Mouse (Mus musculus) CH12.LX (cell line): Measurements from ENCODE around the gene Zbtb1. TPM values are rescaled to one million over a fixed set of nuclear protein-coding genes. Genes with fewer than 3 reads are reported as not detected.

Experiments
- DNase-seq: peaks from one replicate; pipeline ENCODE4 v3.0.0-alpha.2; 2013; ENCODE audit errors: extremely low read depth
- H3K27ac ChIP-seq: 2 replicates; pipeline ENCODE4 v1.5.1; 2012; ENCODE audit warnings: low read depth, mild to moderate bottlenecking, control low read depth, moderate library complexity; ENCODE audit not compliant: insufficient read depth
- H3K27me3 ChIP-seq: replicated peaks from 2 replicates; pipeline ENCODE3; 2012; ENCODE audit warnings: inconsistent platforms
- H3K36me3 ChIP-seq, 2 experiments: replicated peaks in 1 of 2; 2 replicates each; pipeline versions ENCODE3 to v1.6.1; 2012; ENCODE audit warnings: inconsistent platforms in 1 of 2, low read length in 1 of 2, mild to moderate bottlenecking in 1 of 2, mixed read lengths in 1 of 2, moderate library complexity in 1 of 2; ENCODE audit not compliant: control insufficient read depth in 1 of 2, insufficient read depth in 1 of 2
- H3K4me1 ChIP-seq, 2 experiments: 2 replicates each; pipeline ENCODE4 v1.6.1; 2012; ENCODE audit warnings: inconsistent platforms in 1 of 2, moderate library complexity in 1 of 2; ENCODE audit not compliant: insufficient read depth in 2 of 2, control insufficient read depth in 1 of 2
- H3K4me2 ChIP-seq: 2 replicates; pipeline ENCODE4 v1.6.1; 2012; ENCODE audit warnings: low read depth, mild to moderate bottlenecking, control low read depth; ENCODE audit not compliant: poor library complexity, insufficient read depth, severe bottlenecking
- H3K4me3 ChIP-seq, 3 experiments: fragments of 150-350 bp in 1 of 3; sonication (generic) in 1 of 3; replicated peaks in 1 of 3; 2 replicates each; pipeline versions ENCODE3 to v1.5.1; 2011 to 2012; ENCODE audit warnings: low read depth in 2 of 3, low read length in 2 of 3, mild to moderate bottlenecking in 2 of 3, moderate library complexity in 2 of 3, control low read depth in 1 of 3, improper control_type of control experiment in 1 of 3, inconsistent platforms in 1 of 3, mixed read lengths in 1 of 3; ENCODE audit not compliant: poor library complexity in 1 of 3
- H3K79me2 ChIP-seq: replicated peaks from 2 replicates; pipeline ENCODE4 v1.6.1; 2012; ENCODE audit warnings: mild to moderate bottlenecking, moderate library complexity; ENCODE audit not compliant: control insufficient read depth, poor library complexity, insufficient read depth, severe bottlenecking; ENCODE audit errors: extremely low read depth
- H3K9ac ChIP-seq: 2 replicates; pipeline ENCODE4 v1.6.1; 2012; ENCODE audit warnings: low read depth, mild to moderate bottlenecking, control low read depth, moderate library complexity; ENCODE audit not compliant: insufficient read depth
- H3K9me3 ChIP-seq: replicated peaks from 2 replicates; pipeline ENCODE3; 2012; ENCODE audit warnings: low read length, inconsistent platforms, mixed read lengths
- CHD2 ChIP-seq: IDR thresholded peaks from 2 replicates; pipeline ENCODE4 v1.6.1; 2011; ENCODE audit warnings: low read length, improper control_type of control experiment
- CTCF ChIP-seq, 2 experiments: IDR thresholded peaks in 1 of 2; conservative IDR thresholded peaks in 1 of 2; 2 replicates each; pipeline ENCODE4 v1.5.1; 2011 to 2012; ENCODE audit warnings: low read depth in 2 of 2, low read length in 2 of 2, improper control_type of control experiment in 1 of 2, inconsistent platforms in 1 of 2, mild to moderate bottlenecking in 1 of 2, moderate library complexity in 1 of 2
- E2F4 ChIP-seq: IDR thresholded peaks from 2 replicates; pipeline ENCODE4 v1.6.1; 2011; ENCODE audit warnings: low read depth, low read length, improper control_type of control experiment; ENCODE audit not compliant: insufficient replicate concordance
- ELF1 ChIP-seq: IDR thresholded peaks from 2 replicates; pipeline ENCODE4 v1.6.1; 2014; ENCODE audit warnings: low read depth, mild to moderate bottlenecking, inconsistent platforms, low read length, improper control_type of control experiment
- EP300 ChIP-seq: IDR thresholded peaks from 2 replicates; pipeline ENCODE4 v1.6.1; 2011; ENCODE audit warnings: low read length, improper control_type of control experiment
- HCFC1 ChIP-seq: IDR thresholded peaks from 2 replicates; pipeline ENCODE4 v1.6.1; 2012; ENCODE audit warnings: low read depth, mild to moderate bottlenecking, inconsistent platforms, low read length, improper control_type of control experiment
- JUND ChIP-seq: conservative IDR thresholded peaks from 2 replicates; pipeline ENCODE4 v1.6.1; 2011; ENCODE audit warnings: low read depth, low read length, improper control_type of control experiment
- KAT2A ChIP-seq: IDR thresholded peaks from 2 replicates; pipeline ENCODE4 v1.6.1; 2012; ENCODE audit warnings: low read length, improper control_type of control experiment, inconsistent platforms; ENCODE audit not compliant: insufficient replicate concordance
- MAFK ChIP-seq: IDR thresholded peaks from 2 replicates; pipeline ENCODE4 v1.6.1; 2011; ENCODE audit warnings: low read length, improper control_type of control experiment; ENCODE audit not compliant: insufficient replicate concordance
- MAX ChIP-seq: IDR thresholded peaks from 2 replicates; pipeline ENCODE4 v1.6.1; 2011; ENCODE audit warnings: low read length, improper control_type of control experiment
- MXI1 ChIP-seq: IDR thresholded peaks from 2 replicates; pipeline ENCODE4 v1.6.1; 2011; ENCODE audit warnings: mild to moderate bottlenecking, low read depth, low read length, improper control_type of control experiment
- NELFE ChIP-seq: IDR thresholded peaks from 2 replicates; pipeline ENCODE4 v1.6.1; 2011; ENCODE audit warnings: low read depth, low read length, improper control_type of control experiment
- NRF1 ChIP-seq: IDR thresholded peaks from 2 replicates; pipeline ENCODE4 v1.6.1; 2014; ENCODE audit warnings: low read depth, mild to moderate bottlenecking, inconsistent platforms, low read length, improper control_type of control experiment, moderate library complexity
- PAX5 ChIP-seq: IDR thresholded peaks from 2 replicates; pipeline ENCODE4 v1.6.1; 2012; ENCODE audit warnings: low read length, inconsistent platforms, mixed read lengths
- POLR2AphosphoS2 ChIP-seq: IDR thresholded peaks from 2 replicates; pipeline ENCODE4 v1.6.1; 2011; ENCODE audit warnings: low read depth, low read length, improper control_type of control experiment
- RAD21 ChIP-seq: IDR thresholded peaks from 2 replicates; pipeline ENCODE4 v1.6.1; 2011; ENCODE audit warnings: low read depth, mild to moderate bottlenecking, low read length, improper control_type of control experiment, moderate library complexity
- RCOR1 ChIP-seq: conservative IDR thresholded peaks from 2 replicates; pipeline ENCODE4 v1.6.1; 2012; ENCODE audit warnings: low read depth, mild to moderate bottlenecking, inconsistent platforms, low read length, improper control_type of control experiment
- SIN3A ChIP-seq: IDR thresholded peaks from 2 replicates; pipeline ENCODE4 v1.6.1; 2012; ENCODE audit warnings: low read length, improper control_type of control experiment, inconsistent platforms
- SMC3 ChIP-seq: IDR thresholded peaks from 2 replicates; pipeline ENCODE4 v1.6.1; 2011; ENCODE audit warnings: low read depth, low read length, improper control_type of control experiment
- TCF12 ChIP-seq: IDR thresholded peaks from 2 replicates; pipeline ENCODE4 v1.6.1; 2014; ENCODE audit warnings: low read depth, mild to moderate bottlenecking, inconsistent platforms, low read length, improper control_type of control experiment
- USF1 ChIP-seq: IDR thresholded peaks from 2 replicates; pipeline ENCODE4 v1.6.1; 2014; ENCODE audit warnings: low read depth, mild to moderate bottlenecking, inconsistent platforms, low read length, improper control_type of control experiment
- USF2 ChIP-seq: conservative IDR thresholded peaks from 2 replicates; pipeline ENCODE4 v1.6.1; 2011; ENCODE audit warnings: low read depth, low read length, improper control_type of control experiment
- ZC3H11A ChIP-seq: IDR thresholded peaks from 2 replicates; pipeline ENCODE4 v1.6.1; 2012; ENCODE audit warnings: low read depth, mild to moderate bottlenecking, inconsistent platforms, low read length, improper control_type of control experiment
- ZKSCAN1 ChIP-seq: IDR thresholded peaks from 2 replicates; pipeline ENCODE4 v1.6.1; 2012; ENCODE audit warnings: low read depth, inconsistent platforms, low read length, improper control_type of control experiment, borderline replicate concordance
- ZMIZ1 ChIP-seq: IDR thresholded peaks from 2 replicates; pipeline ENCODE4 v1.6.1; 2012; ENCODE audit warnings: low read depth, mild to moderate bottlenecking, inconsistent platforms, low read length, improper control_type of control experiment
- ZNF384 ChIP-seq: IDR thresholded peaks from 2 replicates; pipeline ENCODE4 v1.6.1; 2012; ENCODE audit warnings: low read depth, low read length, improper control_type of control experiment, inconsistent platforms
- dilution Hi-C: fragments of 300-500 bp; cut with MboI; formaldehyde crosslinking; loops from 2 replicates; pipeline ENCODE4 v1.14.3; 2020; ENCODE audit warnings: low sequenced_read_pairs; ENCODE audit not compliant: extremely low pct_unique_long_range_greater_than_20kb, extremely low pct_ligation_motif_present
- in situ Hi-C: fragments of 300-500 bp; cut with MboI; formaldehyde crosslinking; loops from 3 replicates; pipeline ENCODE4 v1.14.3; 2019; ENCODE audit warnings: low sequenced_read_pairs, low pct_ligation_motif_present, low pct_unique_long_range_greater_than_20kb, mixed read lengths
- polyA plus RNA-seq: library from polyadenylated mRNA; unstranded; fragments of >175 nt; gene quantifications from 2 replicates; pipeline ENCODE4 v1.2.1, GENCODE M21; 2012; ENCODE audit warnings: low read depth; ENCODE audit not compliant: insufficient read length
- total RNA-seq, 2 experiments: library from RNA; depleted of rRNA; stranded (reverse); fragments of 300-350 nt in 1 of 2; fragments of >200 nt in 1 of 2; gene quantifications; 2 replicates each; pipeline ENCODE4 v1.2.3; 2012 to 2014

The Zbtb1 gene
- total and polyA plus RNA-seq, 3 experiments = 6.4 to 22.0 (median 17.1) TPM

DNA sequence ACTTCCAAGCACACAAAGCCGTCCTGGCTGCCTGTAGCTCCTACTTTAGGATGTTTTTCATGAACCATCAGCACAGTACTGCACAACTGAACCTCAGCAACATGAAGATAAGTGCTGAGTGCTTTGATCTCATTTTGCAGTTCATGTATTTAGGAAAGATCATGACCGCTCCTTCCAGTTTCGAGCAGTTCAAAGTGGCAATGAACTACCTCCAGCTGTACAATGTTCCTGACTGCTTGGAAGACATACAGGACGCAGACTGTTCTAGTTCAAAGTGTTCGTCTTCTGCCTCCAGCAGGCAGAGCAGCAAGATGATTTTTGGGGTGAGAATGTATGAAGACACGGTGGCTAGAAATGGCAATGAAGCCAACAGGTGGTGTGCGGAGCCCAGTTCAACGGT, 15.3 kb downstream of the Zbtb1 start:
- in situ Hi-C loops = no loop called here
- Histone ChIP-seq H3K4me3 (peak overlapping the region in 1 of 3 experiments; percentile 1), H3K9ac (no peak overlapping the region)
- no peak for TF ChIP-seq MAX
- TF ChIP-seq RCOR1 = no peak
- TF ChIP-seq NELFE = no peak
- TF ChIP-seq CTCF (conservative IDR thresholded peaks at IDR 0.05 in 1 of 2, IDR thresholded peaks at IDR 0.05 in 1 of 2; ENCODE audit: low read depth in 2 of 2, low read length in 2 of 2) = no peak
- no peak for TF ChIP-seq NRF1
- no peak for TF ChIP-seq PAX5
- TF ChIP-seq SMC3 = no peak
- TF ChIP-seq USF1 = no peak
- TF ChIP-seq EP300 = no peak
- TF ChIP-seq ZKSCAN1 = no peak
- no peak for TF ChIP-seq JUND
- no peak for TF ChIP-seq KAT2A
- no peak for TF ChIP-seq ZNF384
- no peak for TF ChIP-seq CHD2
- TF ChIP-seq MXI1 = no peak
- no peak for TF ChIP-seq RAD21
- TF ChIP-seq ZC3H11A = no peak
- TF ChIP-seq SIN3A = no peak
- no peak for TF ChIP-seq ZMIZ1
- TF ChIP-seq, all 38 proteins: peak for 0
- no peaks in the 10 kb centered on the region for H3K9me3 ChIP-seq
- DNase-seq = no peak
- H3K4me1 ChIP-seq = peaks cover 5 to 17% of the 10 kb centered on the region in 2 experiments; a peak in 3 of 4 replicates
- H3K79me2 ChIP-seq = peaks cover 57% of the 10 kb centered on the region
- no peaks in the 10 kb centered on the region for H3K27me3 ChIP-seq
- H3K4me2 ChIP-seq = no peak overlapping the region
- peaks cover 34 to 65% of the 10 kb centered on the region in 2 experiments for H3K36me3 ChIP-seq
- H3K27ac ChIP-seq = peak overlapping the region; percentile 30; the same call in 1 of the 2 replicates
- dilution Hi-C loops = no loop called here

DNA sequence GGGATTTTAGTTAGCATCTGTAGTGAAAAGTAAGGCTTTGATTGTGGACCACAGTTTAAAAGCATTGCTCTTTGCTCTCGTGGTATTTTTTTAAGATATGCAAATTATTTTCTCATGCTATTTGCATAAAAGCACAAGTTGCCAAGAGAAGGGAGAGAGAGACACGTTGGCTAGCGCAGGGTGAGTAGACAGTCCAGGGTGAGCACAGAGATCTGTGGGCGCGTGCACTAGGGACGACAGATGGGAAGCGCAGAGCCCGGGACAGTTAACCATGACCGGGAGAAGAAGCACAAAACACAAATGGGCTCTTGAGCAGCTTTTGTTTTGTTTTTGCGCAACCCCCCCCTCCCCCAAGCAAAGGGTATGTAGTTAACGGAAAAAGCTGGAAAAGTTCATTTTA, 18.7 kb downstream of the Zbtb1 start:
- Histone ChIP-seq H3K79me2 (peaks cover 25% of the 10 kb centered on the region), H3K4me2 (no peak overlapping the region), H3K27me3 (no peaks in the 10 kb centered on the region), H3K9ac (no peak overlapping the region), H3K4me3 (no peak overlapping the region), H3K4me1 (peaks cover 14 to 41% of the 10 kb centered on the region in 2 experiments; a peak in 3 of 4 replicates), H3K36me3 (peaks cover 28 to 53% of the 10 kb centered on the region in 2 experiments), H3K9me3 (no peaks in the 10 kb centered on the region), H3K27ac (no peak overlapping the region)
- TF ChIP-seq JUND (no peak), PAX5 (no peak), HCFC1 (no peak), ZC3H11A (no peak), MXI1 (no peak), ELF1 (no peak), KAT2A (no peak), E2F4 (no peak), ZKSCAN1 (no peak), POLR2AphosphoS2 (no peak), SMC3 (no peak), TCF12 (no peak), USF2 (no peak), RCOR1 (no peak), MAFK (no peak)
- dilution Hi-C loops = no loop called here
- in situ Hi-C loops = no loop called here
- DNase-seq = no peak
